Mouse (Mus musculus) retina, postnatal 7 days (tissue): ENCODE data around the gene 1700021F07Rik.

ENCODE experiments used
- DNase-seq: peaks from one replicate; pipeline ENCODE4 v3.0.0-alpha.2; 2012; ENCODE audit warnings: low read depth, low spot score

1700021F07Rik gene

DNA sequence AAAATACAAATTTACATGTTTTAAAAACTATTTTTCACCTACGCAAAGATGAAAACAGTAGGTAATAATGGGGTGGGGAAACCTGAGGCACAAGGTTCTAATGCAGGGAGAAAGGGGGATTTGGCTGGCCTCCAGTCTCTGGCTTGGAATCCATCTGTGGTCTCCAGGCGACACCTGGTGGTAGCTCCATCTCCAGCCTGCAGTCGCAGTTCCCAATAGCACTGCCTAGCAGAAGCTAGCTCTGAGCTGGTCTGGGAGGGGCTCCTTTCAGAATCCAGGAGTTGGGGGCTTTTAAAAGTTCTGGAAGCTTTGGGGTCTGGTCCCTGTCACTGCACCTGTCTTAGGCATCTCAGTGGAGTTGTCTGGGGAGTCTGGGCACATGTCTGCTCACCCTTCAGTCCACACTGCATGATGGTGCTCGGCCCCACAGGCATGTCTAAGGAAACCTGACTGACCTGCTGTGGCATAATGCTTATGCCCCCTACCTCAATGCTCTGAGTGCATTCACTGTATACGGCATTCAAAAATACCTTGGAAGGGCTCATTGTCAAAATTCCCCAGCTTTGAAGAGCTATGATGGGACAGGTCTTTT, 39.6 kb downstream of the 1700021F07Rik start:
- peak; percentile 54 for DNase-seq

DNA sequence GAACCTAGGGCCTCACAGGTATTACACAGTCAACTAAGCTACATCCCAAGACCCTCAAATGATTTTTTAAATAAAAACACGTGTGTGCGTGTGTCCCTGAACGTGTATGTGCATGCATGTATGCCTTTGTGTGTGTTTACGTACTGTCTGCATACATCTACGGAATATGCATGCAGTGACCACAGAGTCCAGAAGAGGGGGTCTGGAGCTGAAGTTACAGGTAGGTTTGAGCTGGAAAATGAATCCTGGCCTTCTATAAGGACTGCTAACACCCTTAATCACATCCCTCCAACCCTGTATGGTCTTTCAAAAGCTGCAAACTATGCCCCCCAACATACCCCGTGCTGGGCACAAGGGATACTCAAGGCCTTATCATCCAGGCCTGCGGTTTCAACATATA, 41.0 kb downstream of the 1700021F07Rik start:
- DNase-seq, result no peak

DNA sequence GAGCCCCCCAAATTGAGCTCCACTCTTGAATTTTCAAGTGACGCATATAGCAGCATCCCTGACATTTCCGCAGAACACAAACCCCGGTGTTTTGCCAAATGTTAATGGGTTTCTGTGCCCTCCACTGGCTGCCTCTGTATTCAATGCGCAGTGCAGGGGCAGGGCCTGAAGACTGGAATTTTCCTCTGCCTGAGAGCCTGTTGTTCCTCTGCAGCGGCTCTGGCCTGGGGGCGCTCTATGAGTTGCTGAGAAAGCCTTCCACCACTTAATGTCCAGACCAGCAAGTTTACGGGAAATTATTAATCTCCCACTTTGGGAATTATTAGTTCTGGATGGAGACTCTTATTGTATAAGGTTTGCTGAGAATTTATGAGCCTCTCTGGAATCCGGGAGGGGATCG, 41.8 kb downstream of the 1700021F07Rik start:
- no peak for DNase-seq
